In the genomic region with DNA sequence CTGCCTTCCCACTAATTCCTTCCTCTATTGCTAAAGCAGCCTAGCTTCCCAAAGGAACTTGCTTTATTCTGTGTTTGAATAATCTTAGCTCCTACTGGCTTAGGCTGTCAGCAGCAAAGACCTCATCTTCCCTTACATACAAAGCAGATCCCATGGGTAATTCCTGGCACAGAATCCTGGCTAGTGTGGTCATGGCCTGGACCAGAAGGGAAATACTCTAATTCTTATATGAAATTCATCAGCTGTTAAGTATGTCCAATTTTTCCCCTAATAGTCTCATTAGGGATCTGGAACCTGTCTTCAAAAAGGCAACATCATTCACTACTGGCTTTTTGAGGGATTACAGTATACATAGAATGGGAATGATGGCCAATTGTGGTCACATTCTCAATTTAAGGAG, we compare ENCODE assay signal across 19 mouse cellular contexts.
A peak's percentile ranks its signal among the peaks of the same experiment; 100 is the strongest.
DNase-seq lines count a peak whose midpoint lies in the region; ATAC-seq and TF ChIP-seq lines count a peak whose summit lies in the region.
"Had no signal": no experiment of that assay in that cellular context is flagged by ENCODE, and none has a peak within 500 bp of the region (broad histone marks: within the 10 kb centered on the region; RNA-seq: fewer than 3 reads in every experiment).

No protein-coding gene starts in this region.

- H3K36me3 ChIP-seq in heart, embryonic 12.5 days: no peaks in the 10 kb centered on the region
- H3K36me3 ChIP-seq in limb, embryonic 14.5 days (ENCODE audit: control insufficient read depth, insufficient read depth, low read length): no peaks in the 10 kb centered on the region
- no peaks in the 10 kb centered on the region for H3K36me3 ChIP-seq in limb, embryonic 10.5 days
- H3K36me3 ChIP-seq: limb, embryonic 15.5 days; liver, embryonic 15.5 days; midbrain, embryonic 15.5 days; stomach, embryonic 15.5 days had no signal

- ATAC-seq in heart, embryonic 12.5 days (ENCODE audit: insufficient number of reproducible peaks, low FRiP score): no peak
- ATAC-seq in limb, embryonic 14.5 days (ENCODE audit: low FRiP score, low read depth): no peak
- ATAC-seq: lung, postnatal 0 days; midbrain, embryonic 15.5 days had no signal

- H3K4me3 ChIP-seq in heart, embryonic 12.5 days: no peak overlapping the region
- no peak overlapping the region for H3K4me3 ChIP-seq in limb, embryonic 14.5 days (replicated peaks; ENCODE audit: low read length)
- H3K4me3 ChIP-seq in limb, embryonic 10.5 days: no peak overlapping the region
- H3K4me3 ChIP-seq: gastrocnemius, adult 2 months; limb, embryonic 15.5 days; liver, embryonic 15.5 days; midbrain, embryonic 15.5 days; stomach, embryonic 15.5 days had no signal

- no peaks in the 10 kb centered on the region for H3K27me3 ChIP-seq in heart, embryonic 12.5 days (replicated peaks)
- no peaks in the 10 kb centered on the region for H3K27me3 ChIP-seq in limb, embryonic 14.5 days (ENCODE audit: control insufficient read depth, insufficient read depth, low read length)
- no peaks in the 10 kb centered on the region for H3K27me3 ChIP-seq in limb, embryonic 10.5 days (ENCODE audit: low read depth, poor library complexity, severe bottlenecking)
- H3K27me3 ChIP-seq: CH12.LX; limb, embryonic 15.5 days; liver, embryonic 15.5 days; midbrain, embryonic 15.5 days; stomach, embryonic 15.5 days had no signal

- intact Hi-C loops in heart, postnatal 14 days (cut with DNase I): no loop called here

- no peaks in the 10 kb centered on the region for H3K4me1 ChIP-seq in heart, embryonic 12.5 days (replicated peaks)
- no peaks in the 10 kb centered on the region for H3K4me1 ChIP-seq in limb, embryonic 14.5 days (ENCODE audit: control insufficient read depth, insufficient read depth, low read length)
- H3K4me1 ChIP-seq in limb, embryonic 10.5 days: no peaks in the 10 kb centered on the region
- H3K4me1 ChIP-seq: limb, embryonic 15.5 days; liver, embryonic 15.5 days; midbrain, embryonic 15.5 days; stomach, embryonic 15.5 days had no signal

- no peaks in the 10 kb centered on the region for H3K9me3 ChIP-seq in heart, embryonic 12.5 days (replicated peaks)
- no peaks in the 10 kb centered on the region for H3K9me3 ChIP-seq in limb, embryonic 14.5 days (ENCODE audit: control insufficient read depth, low read length)
- H3K9me3 ChIP-seq in limb, embryonic 10.5 days (replicated peaks): no peaks in the 10 kb centered on the region
- H3K9me3 ChIP-seq: limb, embryonic 15.5 days; liver, embryonic 15.5 days; midbrain, embryonic 15.5 days; stomach, embryonic 15.5 days had no signal

- no peak overlapping the region for H3K27ac ChIP-seq in heart, embryonic 12.5 days (ENCODE audit: poor library complexity, severe bottlenecking)
- no peak overlapping the region for H3K27ac ChIP-seq in limb, embryonic 14.5 days (replicated peaks; ENCODE audit: low read depth, low read length)
- no peak overlapping the region for H3K27ac ChIP-seq in limb, embryonic 10.5 days
- H3K27ac ChIP-seq: gastrocnemius, adult 2 months; limb, embryonic 15.5 days; liver, embryonic 15.5 days; midbrain, embryonic 15.5 days; stomach, embryonic 15.5 days had no signal

- no peak for TF ChIP-seq POLR2A in limb, embryonic 14.5 days (IDR thresholded peaks at IDR 0.05; ENCODE audit: borderline replicate concordance, extremely low read depth, insufficient read depth, insufficient read length)

- no peak overlapping the region for H3K4me2 ChIP-seq in heart, embryonic 12.5 days
- H3K4me2 ChIP-seq in limb, embryonic 14.5 days (replicated peaks; ENCODE audit: low read depth, low read length, severe bottlenecking): no peak overlapping the region
- H3K4me2 ChIP-seq: limb, embryonic 15.5 days; liver, embryonic 15.5 days; midbrain, embryonic 15.5 days; stomach, embryonic 15.5 days had no signal

- no peak overlapping the region for H3K9ac ChIP-seq in heart, embryonic 12.5 days
- no peak overlapping the region for H3K9ac ChIP-seq in limb, embryonic 14.5 days (ENCODE audit: low read depth, low read length, severe bottlenecking)
- H3K9ac ChIP-seq: limb, embryonic 15.5 days; liver, embryonic 15.5 days; midbrain, embryonic 15.5 days; stomach, embryonic 15.5 days had no signal

- DNase-seq in cerebellum, postnatal 14 days: peak; percentile 1
- DNase-seq in cerebellum, adult 9-11 months: no peak
- peak; percentile 1 to 17 for DNase-seq in heart, postnatal 14 days
- DNase-seq in limb, embryonic 14.5 days (ENCODE audit: low spot score): peak; percentile 36
- DNase-seq in limb, embryonic 10.5 days (ENCODE audit: low spot score): no peak
- peak; percentile 76 for DNase-seq in NIH3T3 (ENCODE audit: low read depth)
- DNase-seq in layer of hippocampus, adult 11-12 months (ENCODE audit: low spot score): no peak
- DNase-seq: cerebellum, postnatal 25 days; embryo, embryonic 11 days; gastrocnemius, adult 2 months; kidney, adult 18-20 months; right cerebral cortex, postnatal 25 days had no signal

Comparison
In these comparisons a context has a peak if more than half of its experiments do, and no peak if none do; other contexts are left out.
1. DNase-seq: peak in cerebellum, postnatal 14 days (2 of 2), heart, postnatal 14 days (2 of 2), limb, embryonic 14.5 days (single experiment) and NIH3T3 (single experiment); none in cerebellum, adult 9-11 months (single experiment), limb, embryonic 10.5 days (single experiment) and layer of hippocampus, adult 11-12 months (single experiment).